Mouse (Mus musculus) neural tube, embryonic 12.5 days (tissue): Measurements from ENCODE around the gene Ccr1l1. TPM values are rescaled to one million over a fixed set of nuclear protein-coding genes. Genes with fewer than 3 reads are reported as not detected.

Source experiments
- ATAC-seq: fragments of 200-750 bp; cut with Nextera tagmentation; 2 replicates; pipeline ENCODE4 v1.8.0; 2017; ENCODE audit warnings: low read depth, mild to moderate bottlenecking, moderate TSS enrichment, moderate library complexity; ENCODE audit not compliant: low FRiP score
- H3K27ac ChIP-seq: fragments of 300-500 bp; sonication (generic); 2 replicates; pipeline ENCODE4 v1.5.1; 2016
- H3K27me3 ChIP-seq: fragments of 300-500 bp; sonication (generic); replicated peaks from 2 replicates; pipeline ENCODE4 v1.6.1; 2016; ENCODE audit warnings: mild to moderate bottlenecking
- H3K36me3 ChIP-seq: fragments of 300-500 bp; sonication (generic); 2 replicates; pipeline ENCODE4 v1.6.1; 2016; ENCODE audit warnings: mild to moderate bottlenecking
- H3K4me1 ChIP-seq: fragments of 300-500 bp; sonication (generic); 2 replicates; pipeline ENCODE4 v1.6.1; 2016
- H3K4me2 ChIP-seq: fragments of 300-500 bp; sonication (generic); replicated peaks from 2 replicates; pipeline ENCODE4 v1.6.1; 2016; ENCODE audit warnings: mild to moderate bottlenecking
- H3K4me3 ChIP-seq: fragments of 300-500 bp; sonication (generic); 2 replicates; pipeline ENCODE4 v1.5.1; 2016
- H3K9ac ChIP-seq: fragments of 300-500 bp; sonication (generic); 2 replicates; pipeline ENCODE4 v1.6.1; 2016; ENCODE audit warnings: mild to moderate bottlenecking
- H3K9me3 ChIP-seq: fragments of 300-500 bp; sonication (generic); 2 replicates; pipeline ENCODE4 v1.6.1; 2016; ENCODE audit warnings: mild to moderate bottlenecking
- WGBS: fragments of 180-500 bp; shearing (Covaris S2); methylation state at CpG from one replicate; pipeline ENCODE4 v1.1.7; 2016; 5-methylcytosine and 5-hydroxymethylcytosine counted together
- polyA plus RNA-seq: library from polyadenylated mRNA; unstranded; fragments of >200 nt; fragmentation: Nextera tagmentation; extraction: Ambion mirVana; gene quantifications from 2 replicates; pipeline ENCODE4 v1.2.1, GENCODE M21; 2016

The Ccr1l1 gene
- polyA plus RNA-seq, 1 experiment from 2014 or later, result not detected

DNA sequence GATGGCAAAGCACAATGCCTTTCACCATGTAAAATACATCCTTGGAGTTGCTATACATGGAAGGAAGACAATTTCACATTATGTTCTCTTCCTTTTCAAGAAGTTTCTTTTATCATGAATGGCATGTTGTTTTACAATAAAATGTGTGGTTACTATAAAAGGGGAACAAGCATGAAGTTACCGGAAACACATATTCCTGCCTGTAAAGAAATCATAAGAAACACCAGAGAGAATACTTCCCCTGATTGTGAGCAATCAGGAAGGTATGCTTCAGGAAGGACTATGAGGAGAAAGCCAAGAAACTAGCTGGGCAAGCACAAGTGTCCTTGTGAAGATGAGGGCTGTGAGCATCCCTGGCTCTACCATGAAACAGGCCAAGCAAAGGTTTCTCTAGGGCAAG, 27.0 kb downstream of the Ccr1l1 start:
- no peaks in the 10 kb centered on the region for H3K36me3 ChIP-seq
- H3K4me1 ChIP-seq, result no peaks in the 10 kb centered on the region
- H3K27ac ChIP-seq, result no peak overlapping the region
- no peaks in the 10 kb centered on the region for H3K9me3 ChIP-seq
- no peak for ATAC-seq
- 95% methylated on average over 1 of the region's 1 CpGs for WGBS
- H3K4me2 ChIP-seq, result no peak overlapping the region
- no peak overlapping the region for H3K9ac ChIP-seq
- no peak overlapping the region for H3K4me3 ChIP-seq
- no peaks in the 10 kb centered on the region for H3K27me3 ChIP-seq

- Histone ChIP-seq H3K36me3 (no peaks in the 10 kb centered on the region), H3K4me3 (no peak overlapping the region), H3K9ac (no peak overlapping the region), H3K9me3 (no peaks in the 10 kb centered on the region), H3K4me1 (no peaks in the 10 kb centered on the region), H3K27ac (no peak overlapping the region), H3K27me3 (no peaks in the 10 kb centered on the region), H3K4me2 (no peak overlapping the region)
- no peak for ATAC-seq
- WGBS, result 83% methylated on average over 2 of the region's 2 CpGs
These were observed 28.8 kb downstream of the Ccr1l1 start for GRCm38 (mm10) chr9:123949432-123949831.

DNA sequence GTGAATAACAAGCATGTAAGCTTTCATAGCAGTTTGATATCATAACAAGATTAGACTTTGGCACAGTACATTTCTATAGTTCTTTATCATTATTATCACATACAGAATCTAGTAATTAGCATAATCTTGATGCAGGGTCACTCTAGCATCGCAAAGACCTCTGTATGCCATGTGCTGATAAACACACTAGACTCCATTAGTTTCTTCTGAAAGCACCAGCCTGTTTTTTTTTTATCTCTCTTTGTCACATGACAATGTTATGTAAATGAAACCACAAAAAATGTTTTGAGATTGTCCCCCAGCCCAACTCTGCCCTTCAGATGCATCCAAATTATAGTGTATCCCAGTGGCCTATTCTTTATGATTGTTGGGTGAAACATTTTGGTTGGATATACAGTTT, 30.4 kb downstream of the Ccr1l1 start:
- H3K27ac ChIP-seq, result no peak overlapping the region
- no peak overlapping the region for H3K4me3 ChIP-seq
- WGBS, result 84% methylated on average over 1 of the region's 1 CpGs
- no peaks in the 10 kb centered on the region for H3K9me3 ChIP-seq
- no peak overlapping the region for H3K4me2 ChIP-seq
- no peaks in the 10 kb centered on the region for H3K4me1 ChIP-seq
- no peaks in the 10 kb centered on the region for H3K27me3 ChIP-seq
- no peak for ATAC-seq
- H3K9ac ChIP-seq, result no peak overlapping the region
- H3K36me3 ChIP-seq, result no peaks in the 10 kb centered on the region

DNA sequence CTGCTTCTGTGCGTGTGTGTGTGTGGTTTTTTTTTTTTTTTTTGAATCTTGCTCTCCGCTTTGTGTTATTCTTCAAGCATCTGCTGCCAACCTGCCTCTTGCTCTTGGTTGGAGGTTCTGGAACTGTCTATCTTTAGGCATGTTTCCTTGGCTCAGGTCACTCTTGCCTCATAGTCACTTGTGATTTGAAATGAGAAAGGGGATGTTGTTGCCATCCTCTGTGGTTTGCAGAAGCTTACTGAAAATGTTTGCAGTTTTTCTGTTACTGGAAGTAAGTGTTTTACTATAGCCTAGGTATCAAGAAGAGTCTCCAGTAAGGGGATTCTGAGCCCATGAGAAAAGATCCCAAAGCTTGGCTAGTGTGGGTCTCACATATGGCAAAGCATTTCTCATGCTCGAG, 36.2 kb downstream of the Ccr1l1 start:
- Histone ChIP-seq H3K4me1 (no peaks in the 10 kb centered on the region), H3K4me2 (no peak overlapping the region), H3K9ac (no peak overlapping the region), H3K4me3 (no peak overlapping the region), H3K27ac (no peak overlapping the region), H3K36me3 (no peaks in the 10 kb centered on the region), H3K27me3 (no peaks in the 10 kb centered on the region), H3K9me3 (no peaks in the 10 kb centered on the region)
- WGBS, result 76% methylated on average over 3 of the region's 3 CpGs
- ATAC-seq, result no peak

GRCm38 (mm10) chr9:123941316-123941715, 36.9 kb downstream of the Ccr1l1 start:
- Histone ChIP-seq H3K9ac (no peak overlapping the region), H3K4me2 (no peak overlapping the region), H3K4me1 (no peaks in the 10 kb centered on the region), H3K27me3 (no peaks in the 10 kb centered on the region), H3K27ac (no peak overlapping the region), H3K4me3 (no peak overlapping the region), H3K36me3 (no peaks in the 10 kb centered on the region), H3K9me3 (no peaks in the 10 kb centered on the region)
- 91% methylated on average over 2 of the region's 2 CpGs for WGBS
- ATAC-seq, result no peak

DNA sequence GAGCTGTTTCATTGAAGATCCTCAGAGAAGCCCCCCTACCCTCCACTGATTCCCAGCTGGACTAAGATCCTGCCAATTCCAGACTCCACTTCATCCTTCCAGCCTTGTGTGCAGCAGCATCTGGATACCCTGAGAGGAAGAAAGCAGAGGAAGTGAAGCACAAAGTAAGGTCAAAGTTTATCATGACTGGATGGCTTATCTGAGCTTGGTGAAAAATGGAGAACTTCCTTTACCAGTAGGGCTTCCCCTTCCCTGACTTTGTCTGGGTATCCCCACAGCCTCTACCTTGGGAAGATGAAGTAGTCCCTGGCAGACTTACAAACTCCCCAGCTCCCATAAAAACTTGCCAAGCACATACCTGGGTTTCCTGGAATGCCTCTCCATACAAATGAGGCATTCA, 37.6 kb downstream of the Ccr1l1 start:
- no peak overlapping the region for H3K4me3 ChIP-seq
- no peaks in the 10 kb centered on the region for H3K9me3 ChIP-seq
- no peak overlapping the region for H3K9ac ChIP-seq
- ATAC-seq, result no peak
- H3K27me3 ChIP-seq, result no peaks in the 10 kb centered on the region
- no peak overlapping the region for H3K4me2 ChIP-seq
- H3K4me1 ChIP-seq, result no peaks in the 10 kb centered on the region
- no peaks in the 10 kb centered on the region for H3K36me3 ChIP-seq
- H3K27ac ChIP-seq, result no peak overlapping the region

- Histone ChIP-seq H3K4me3 (no peak overlapping the region), H3K9me3 (no peaks in the 10 kb centered on the region), H3K36me3 (no peaks in the 10 kb centered on the region), H3K27ac (no peak overlapping the region), H3K4me2 (no peak overlapping the region), H3K4me1 (no peaks in the 10 kb centered on the region), H3K9ac (no peak overlapping the region), H3K27me3 (no peaks in the 10 kb centered on the region)
- no peak for ATAC-seq
- WGBS, result 82% methylated on average over 1 of the region's 1 CpGs
These were observed 38.0 kb downstream of the Ccr1l1 start for GRCm38 (mm10) chr9:123940168-123940567.

DNA sequence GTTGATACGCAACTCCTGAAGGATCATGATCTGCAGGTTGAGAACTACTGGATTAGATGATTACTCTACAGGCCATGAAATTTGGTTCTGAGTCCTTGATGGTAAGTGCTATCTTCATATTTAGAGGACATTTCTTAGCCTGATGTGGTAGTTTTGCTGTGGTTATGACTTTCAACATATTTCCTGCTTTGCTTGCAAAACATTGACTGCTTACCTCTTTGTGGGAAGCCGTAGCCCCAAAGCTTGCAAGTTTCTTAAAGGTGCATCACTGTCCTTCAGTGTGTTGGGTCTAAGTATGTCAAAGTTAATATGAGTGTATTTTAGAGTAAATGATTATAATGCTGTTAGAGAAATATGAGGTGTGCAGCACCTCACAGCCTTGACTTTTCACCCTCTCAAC, 40.2 kb downstream of the Ccr1l1 start:
- no peak for ATAC-seq
- no peaks in the 10 kb centered on the region for H3K4me1 ChIP-seq
- 93% methylated on average over 2 of the region's 2 CpGs for WGBS

DNA sequence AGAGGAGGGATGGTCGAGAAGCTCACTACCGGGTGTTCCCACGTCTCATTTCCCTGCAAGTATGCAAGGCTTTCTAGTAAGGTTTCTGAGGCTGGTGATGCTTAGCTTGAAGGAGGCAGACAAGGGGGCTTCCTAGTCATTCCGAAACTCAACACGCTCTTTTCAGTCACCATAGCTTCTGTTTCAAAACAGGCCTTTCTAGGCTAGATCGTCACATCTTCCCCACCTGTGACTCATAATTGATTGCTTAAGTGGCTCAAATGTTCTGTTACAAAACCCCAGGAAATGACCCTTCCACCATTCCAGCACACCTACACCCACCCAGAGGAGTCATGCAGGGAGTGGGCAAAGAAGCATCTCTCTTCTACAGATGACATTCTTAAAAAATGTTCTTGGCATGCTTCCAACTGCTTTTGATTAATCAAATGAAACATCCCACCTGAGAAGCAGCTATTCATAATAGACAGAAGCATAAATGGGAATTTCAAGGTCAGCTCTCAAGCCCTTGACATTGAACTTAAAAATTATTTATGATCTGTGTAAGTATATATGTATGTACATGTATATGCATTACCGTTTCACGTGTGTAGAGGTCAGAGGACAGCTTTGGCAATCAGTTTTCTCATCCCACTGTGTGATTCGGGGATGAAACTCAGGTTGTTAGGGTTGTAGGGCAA, 41.5 kb downstream of the Ccr1l1 start:
- ATAC-seq, result no peak

More for the DNA sequence above, 40.2 kb downstream of the Ccr1l1 start:
- H3K36me3 ChIP-seq, result no peaks in the 10 kb centered on the region
- no peaks in the 10 kb centered on the region for H3K9me3 ChIP-seq
- no peaks in the 10 kb centered on the region for H3K27me3 ChIP-seq
- no peak overlapping the region for H3K27ac ChIP-seq
- H3K4me2 ChIP-seq, result no peak overlapping the region
- H3K4me3 ChIP-seq, result no peak overlapping the region
- H3K9ac ChIP-seq, result no peak overlapping the region

DNA sequence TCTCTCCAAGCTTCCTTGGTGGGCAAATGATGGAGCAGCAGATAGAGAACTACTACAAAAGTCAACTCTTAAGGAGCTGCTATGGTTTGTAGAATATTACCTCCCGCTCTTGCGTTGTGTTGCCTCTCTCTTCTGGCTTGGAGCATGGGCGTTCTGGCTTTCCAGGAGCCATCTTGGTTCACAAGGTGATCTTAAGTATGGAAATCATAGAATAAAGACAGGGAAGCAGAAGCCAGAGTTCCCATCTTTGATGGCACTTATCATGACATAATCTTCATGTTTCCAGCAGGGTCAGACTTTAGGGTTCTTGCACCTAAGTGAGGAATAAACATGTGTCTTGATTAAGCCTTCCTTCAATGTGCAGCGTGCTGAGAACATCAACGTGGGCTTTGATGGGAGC, 42.4 kb downstream of the Ccr1l1 start:
- H3K4me3 ChIP-seq, result no peak overlapping the region
- 91% methylated on average over 5 of the region's 5 CpGs for WGBS
- H3K36me3 ChIP-seq, result no peaks in the 10 kb centered on the region
- H3K9ac ChIP-seq, result no peak overlapping the region
- no peak overlapping the region for H3K27ac ChIP-seq
- H3K4me1 ChIP-seq, result no peaks in the 10 kb centered on the region
- H3K9me3 ChIP-seq, result no peaks in the 10 kb centered on the region
- H3K27me3 ChIP-seq, result no peaks in the 10 kb centered on the region
- ATAC-seq, result no peak
- H3K4me2 ChIP-seq, result no peak overlapping the region

More for the DNA sequence above, 41.5 kb downstream of the Ccr1l1 start:
- Histone ChIP-seq H3K4me3 (no peak overlapping the region), H3K4me1 (no peaks in the 10 kb centered on the region), H3K27ac (no peak overlapping the region), H3K27me3 (no peaks in the 10 kb centered on the region), H3K9ac (no peak overlapping the region), H3K4me2 (no peak overlapping the region), H3K9me3 (no peaks in the 10 kb centered on the region), H3K36me3 (no peaks in the 10 kb centered on the region)
- 83% methylated on average over 9 of the region's 9 CpGs for WGBS

GRCm38 (mm10) chr9:123935346-123935745, 42.9 kb downstream of the Ccr1l1 start:
- Histone ChIP-seq H3K4me2 (no peak overlapping the region), H3K4me3 (no peak overlapping the region), H3K9ac (no peak overlapping the region), H3K36me3 (no peaks in the 10 kb centered on the region), H3K27ac (no peak overlapping the region), H3K9me3 (no peaks in the 10 kb centered on the region), H3K4me1 (no peaks in the 10 kb centered on the region), H3K27me3 (no peaks in the 10 kb centered on the region)
- no peak for ATAC-seq
- 94% methylated on average over 6 of the region's 6 CpGs for WGBS

DNA sequence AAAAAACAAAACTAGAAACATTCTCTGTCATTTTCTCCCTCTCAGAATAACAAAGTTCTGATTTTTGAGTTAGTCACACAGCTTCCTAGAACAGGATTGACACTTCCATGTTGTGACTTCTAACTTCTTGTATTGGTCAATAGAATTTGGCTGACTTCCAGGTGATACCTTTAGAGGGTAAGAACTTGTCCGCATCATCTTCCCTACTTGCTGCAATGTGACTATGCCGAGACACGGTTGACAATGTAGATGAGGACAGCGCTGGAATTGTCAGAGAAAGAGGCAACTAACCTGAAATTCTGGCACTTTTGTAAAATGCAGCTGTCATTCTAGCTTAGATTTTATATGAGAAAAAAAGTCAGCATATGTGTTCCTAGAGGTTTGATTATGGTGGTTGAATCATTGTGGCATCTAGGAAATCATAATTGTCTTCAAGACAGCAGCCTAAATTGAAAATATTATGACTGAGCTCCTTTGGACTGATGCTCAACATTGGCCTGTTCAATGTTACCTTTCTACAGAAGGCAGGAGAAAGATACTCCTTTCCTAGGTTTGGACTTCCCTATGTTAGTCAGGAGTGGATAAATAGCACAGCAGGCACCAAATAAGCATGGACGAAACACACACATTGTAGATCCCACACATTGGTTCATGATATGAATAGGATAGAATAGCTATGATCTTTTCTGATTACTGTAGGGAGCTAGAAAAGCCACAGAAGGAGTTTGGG, 44.3 kb downstream of the Ccr1l1 start:
- Histone ChIP-seq H3K36me3 (no peaks in the 10 kb centered on the region), H3K9ac (no peak overlapping the region), H3K4me3 (no peak overlapping the region), H3K27ac (no peak overlapping the region), H3K27me3 (no peaks in the 10 kb centered on the region), H3K9me3 (no peaks in the 10 kb centered on the region), H3K4me2 (no peak overlapping the region), H3K4me1 (no peaks in the 10 kb centered on the region)
- WGBS, result 93% methylated on average over 5 of the region's 5 CpGs
- ATAC-seq, result no peak
